Mouse (Mus musculus): ENCODE data around the gene D430019H16Rik. TPM values are rescaled to one million over a fixed set of nuclear protein-coding genes. Genes with fewer than 3 reads are reported as not detected.

The D430019H16Rik gene
- total RNA-seq, 1 experiment: 0.40 TPM

DNA sequence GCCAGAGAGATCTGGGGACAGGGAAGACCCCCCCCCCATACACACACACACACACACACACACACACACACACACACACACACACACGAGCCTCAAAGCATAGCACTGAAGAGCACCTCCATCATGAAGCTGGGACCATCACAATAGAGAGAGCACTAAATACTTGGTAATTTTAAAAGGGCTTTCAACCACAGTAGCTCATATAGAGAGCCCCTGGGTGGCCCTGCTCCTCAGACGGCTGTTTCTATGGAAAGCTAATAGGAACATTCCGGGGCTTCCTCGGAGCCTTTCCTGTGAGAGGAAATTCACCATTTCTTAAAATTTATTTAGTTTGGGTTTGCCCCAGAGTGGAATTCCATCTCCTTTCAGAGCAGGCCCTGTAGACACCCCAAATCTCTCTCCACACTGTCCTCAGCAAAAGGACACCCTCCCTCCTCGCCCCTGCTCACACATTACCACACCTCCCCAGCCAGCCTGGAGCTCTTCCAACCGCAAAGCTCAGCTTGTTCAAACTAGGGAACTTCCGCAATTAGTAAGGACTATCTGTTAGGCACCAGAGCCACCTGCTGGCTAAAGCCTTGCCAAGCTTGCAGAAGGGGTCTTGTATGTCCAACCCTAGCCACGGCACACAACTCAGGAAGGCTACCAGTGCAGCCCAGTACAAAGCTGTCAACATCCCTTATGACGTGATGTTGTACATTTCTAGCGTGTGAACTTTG, 26.5 kb upstream of the D430019H16Rik start:
- no peak overlapping the region for H3K9ac ChIP-seq (ENCODE audit: insufficient read depth, low read depth, low read length, poor library complexity, severe bottlenecking)
- in situ Hi-C loops (cut with MboI; ENCODE audit: low sequenced_read_pairs in 2 of 2, unreplicated experiment in 2 of 2): no loop called here

DNA sequence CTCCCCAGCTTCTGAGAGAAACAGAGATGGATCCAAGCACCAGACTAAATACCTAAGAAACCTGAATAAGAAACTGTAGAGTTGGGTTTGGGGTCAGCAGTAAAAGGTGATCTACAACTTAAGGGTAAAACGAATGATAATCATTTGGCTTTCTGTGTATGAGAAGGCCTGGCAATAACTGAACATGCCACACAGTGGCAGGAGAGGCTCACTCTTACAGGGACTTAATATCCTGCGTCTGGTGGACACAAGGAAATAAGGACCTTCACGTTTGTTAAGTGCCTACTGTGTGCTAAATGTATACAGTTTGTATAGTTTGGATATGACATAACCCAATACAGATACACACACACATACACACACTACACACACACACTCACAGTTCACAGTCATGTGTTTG, 21.8 kb upstream of the D430019H16Rik start:
- Histone ChIP-seq H3K9me3 (ENCODE audit: control insufficient read depth, insufficient read depth, low read depth, low read length) (no peaks in the 10 kb centered on the region), H3K4me1 (ENCODE audit: control insufficient read depth in 2 of 2, insufficient read depth in 2 of 2, low read length in 2 of 2, poor library complexity in 1 of 2) (no peaks in the 10 kb centered on the region), H3K36me3 (ENCODE audit: control insufficient read depth, insufficient read depth, low read length, poor library complexity, severe bottlenecking) (no peaks in the 10 kb centered on the region), H3K27ac (ENCODE audit: insufficient read depth, low read depth, low read length, poor library complexity, severe bottlenecking) (no peak overlapping the region), H3K4me3 (ENCODE audit: insufficient read depth in 1 of 2, low read depth in 1 of 2, low read length in 2 of 2, poor library complexity in 1 of 2, severe bottlenecking in 1 of 2) (no peak overlapping the region), H3K9ac (ENCODE audit: insufficient read depth, low read depth, low read length, poor library complexity, severe bottlenecking) (no peak overlapping the region)
- TF ChIP-seq ZC3H11A (IDR thresholded peaks at IDR 0.05; ENCODE audit: borderline replicate concordance, low read depth, low read length) (no peak), MAFK (IDR thresholded peaks at IDR 0.05; ENCODE audit: insufficient read depth, low read depth, low read length) (no peak), ZNF384 (IDR thresholded peaks at IDR 0.05; ENCODE audit: low read depth, low read length) (no peak), CHD2 (IDR thresholded peaks at IDR 0.05; ENCODE audit: low read depth, low read length) (no peak), HCFC1 (IDR thresholded peaks at IDR 0.05; ENCODE audit: borderline replicate concordance, insufficient read depth, low read length) (no peak)
- no peak for DNase-seq (ENCODE audit: low read depth, low spot score)
- in situ Hi-C loops (cut with MboI; ENCODE audit: low sequenced_read_pairs in 2 of 2, unreplicated experiment in 2 of 2): no loop called here

More for the DNA sequence above, 26.5 kb upstream of the D430019H16Rik start:
- H3K36me3 ChIP-seq (ENCODE audit: control insufficient read depth, insufficient read depth, low read length, poor library complexity, severe bottlenecking): no peaks in the 10 kb centered on the region
- no peaks in the 10 kb centered on the region for H3K9me3 ChIP-seq (ENCODE audit: control insufficient read depth, insufficient read depth, low read depth, low read length)
- H3K4me1 ChIP-seq (ENCODE audit: control insufficient read depth in 2 of 2, insufficient read depth in 2 of 2, low read length in 2 of 2, poor library complexity in 1 of 2): no peaks in the 10 kb centered on the region
- H3K4me3 ChIP-seq (ENCODE audit: insufficient read depth in 1 of 2, low read depth in 1 of 2, low read length in 2 of 2, poor library complexity in 1 of 2, severe bottlenecking in 1 of 2): no peak overlapping the region
- H3K27ac ChIP-seq (ENCODE audit: insufficient read depth, low read depth, low read length, poor library complexity, severe bottlenecking): no peak overlapping the region
- TF ChIP-seq MAFK (IDR thresholded peaks at IDR 0.05; ENCODE audit: insufficient read depth, low read depth, low read length): no peak
- peak; percentile 91; the same call in 1 of the 2 replicates for TF ChIP-seq ZC3H11A (IDR thresholded peaks at IDR 0.05; ENCODE audit: borderline replicate concordance, low read depth, low read length)
- DNase-seq (ENCODE audit: low read depth, low spot score): peak; percentile 51

DNA sequence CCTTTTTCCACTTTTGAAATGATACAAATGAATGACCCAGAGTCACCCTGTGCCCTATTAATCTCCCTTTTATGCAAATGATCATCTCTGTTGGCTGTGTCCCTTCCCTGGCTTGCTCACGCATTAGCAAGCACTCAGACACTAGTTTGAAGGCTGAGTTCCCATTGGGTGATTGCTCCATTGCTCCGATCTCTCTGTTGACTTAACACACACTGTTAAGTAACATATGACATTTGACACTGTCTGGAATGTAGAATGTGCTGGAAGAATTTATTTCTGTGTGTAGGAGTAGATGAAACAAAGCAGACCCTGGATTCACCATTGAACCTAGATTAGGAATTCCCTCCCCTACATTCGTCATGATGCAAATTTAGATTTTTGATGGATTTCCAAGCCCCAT, 20.8 kb upstream of the D430019H16Rik start:
- Histone ChIP-seq H3K9ac (ENCODE audit: insufficient read depth, low read depth, low read length, poor library complexity, severe bottlenecking) (no peak overlapping the region), H3K27ac (ENCODE audit: insufficient read depth, low read depth, low read length, poor library complexity, severe bottlenecking) (no peak overlapping the region), H3K9me3 (ENCODE audit: control insufficient read depth, insufficient read depth, low read depth, low read length) (no peaks in the 10 kb centered on the region), H3K4me1 (ENCODE audit: control insufficient read depth in 2 of 2, insufficient read depth in 2 of 2, low read length in 2 of 2, poor library complexity in 1 of 2) (no peaks in the 10 kb centered on the region), H3K36me3 (ENCODE audit: control insufficient read depth, insufficient read depth, low read length, poor library complexity, severe bottlenecking) (no peaks in the 10 kb centered on the region), H3K4me3 (ENCODE audit: insufficient read depth in 1 of 2, low read depth in 1 of 2, low read length in 2 of 2, poor library complexity in 1 of 2, severe bottlenecking in 1 of 2) (no peak overlapping the region)
- in situ Hi-C loops (cut with MboI; ENCODE audit: low sequenced_read_pairs in 2 of 2, unreplicated experiment in 2 of 2): no loop called here
- DNase-seq (ENCODE audit: low read depth, low spot score): no peak
- TF ChIP-seq CHD2 (IDR thresholded peaks at IDR 0.05; ENCODE audit: low read depth, low read length) (no peak), ZC3H11A (IDR thresholded peaks at IDR 0.05; ENCODE audit: borderline replicate concordance, low read depth, low read length) (no peak), MAFK (IDR thresholded peaks at IDR 0.05; ENCODE audit: insufficient read depth, low read depth, low read length) (no peak), ZNF384 (IDR thresholded peaks at IDR 0.05; ENCODE audit: low read depth, low read length) (no peak), HCFC1 (IDR thresholded peaks at IDR 0.05; ENCODE audit: borderline replicate concordance, insufficient read depth, low read length) (no peak)

DNA sequence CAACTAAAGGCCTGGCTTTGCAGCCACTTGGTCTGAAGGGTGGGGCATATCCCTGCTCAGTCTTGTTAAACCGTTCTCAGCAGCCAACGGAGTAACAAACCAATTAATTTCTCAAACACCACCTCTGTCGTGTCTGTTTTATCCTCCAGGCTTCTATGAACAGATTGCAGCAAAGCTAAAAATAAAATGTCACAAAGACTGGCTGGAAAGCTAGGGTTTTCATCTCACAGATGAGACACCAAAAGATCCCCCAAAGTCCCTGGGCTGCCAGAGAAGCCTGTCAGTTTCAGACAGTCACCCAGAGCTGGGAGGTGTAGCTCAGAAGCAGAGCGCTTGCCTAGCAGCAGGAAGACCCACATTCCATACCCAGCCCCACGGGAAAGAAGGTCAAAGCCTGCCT, 15.4 kb upstream of the D430019H16Rik start:
- in situ Hi-C loops (cut with MboI; ENCODE audit: low sequenced_read_pairs in 2 of 2, unreplicated experiment in 2 of 2): no loop called here
- Histone ChIP-seq H3K36me3 (ENCODE audit: control insufficient read depth, insufficient read depth, low read length, poor library complexity, severe bottlenecking) (no peaks in the 10 kb centered on the region), H3K4me3 (ENCODE audit: insufficient read depth in 1 of 2, low read depth in 1 of 2, low read length in 2 of 2, poor library complexity in 1 of 2, severe bottlenecking in 1 of 2) (no peak overlapping the region), H3K27ac (ENCODE audit: insufficient read depth, low read depth, low read length, poor library complexity, severe bottlenecking) (no peak overlapping the region), H3K4me1 (ENCODE audit: control insufficient read depth in 2 of 2, insufficient read depth in 2 of 2, low read length in 2 of 2, poor library complexity in 1 of 2) (peaks cover 0 to 2% of the 10 kb centered on the region in 2 experiments; a peak in 1 of 4 replicates), H3K9me3 (ENCODE audit: control insufficient read depth, insufficient read depth, low read depth, low read length) (no peaks in the 10 kb centered on the region), H3K9ac (ENCODE audit: insufficient read depth, low read depth, low read length, poor library complexity, severe bottlenecking) (no peak overlapping the region)
- TF ChIP-seq ZC3H11A (IDR thresholded peaks at IDR 0.05; ENCODE audit: borderline replicate concordance, low read depth, low read length) (no peak), MAFK (IDR thresholded peaks at IDR 0.05; ENCODE audit: insufficient read depth, low read depth, low read length) (no peak), CHD2 (IDR thresholded peaks at IDR 0.05; ENCODE audit: low read depth, low read length) (no peak), HCFC1 (IDR thresholded peaks at IDR 0.05; ENCODE audit: borderline replicate concordance, insufficient read depth, low read length) (no peak), ZNF384 (IDR thresholded peaks at IDR 0.05; ENCODE audit: low read depth, low read length) (no peak)
- no peak for DNase-seq (ENCODE audit: low read depth, low spot score)
